Mouse (Mus musculus): ENCODE measurements around the gene Tbc1d13. TPM values are rescaled to one million over a fixed set of nuclear protein-coding genes. Genes with fewer than 3 reads are reported as not detected.

The Tbc1d13 gene
- 10 to 100 TPM; 71.7 to 74.4 TPM for total RNA-seq (2021)
- long read RNA-seq, experiment 1, partial matches to known transcripts: 0 of 2 reads
- long read RNA-seq, experiment 1, other reads (novel, unspliced or antisense): 2 of 2 reads
- long read RNA-seq, experiment 2, partial matches to known transcripts: 0 of 7 reads
- long read RNA-seq, experiment 2, other reads (novel, unspliced or antisense): 6 of 7 reads

GRCm38 (mm10) chr2:30133613-30134377 lies at the start of gene Tbc1d13:
Tbc1d13 (plus strand) TSS chr2:30133746.
- DNase-seq (ENCODE audit: low spot score in 2 of 2): peak; percentile 97 to 98

- no peak for DNase-seq (ENCODE audit: low spot score in 2 of 2)
These were observed 49.4 kb upstream of the Tbc1d13 start for GRCm38 (mm10) chr2:30084113-30084512.

GRCm38 (mm10) chr2:30084632-30085031 lies 48.9 kb upstream of the Tbc1d13 start:
- no peak for DNase-seq (ENCODE audit: low spot score in 2 of 2)

- no peak for DNase-seq (ENCODE audit: low spot score in 2 of 2)
These were observed 46.2 kb upstream of the Tbc1d13 start for GRCm38 (mm10) chr2:30087310-30087709.

- no peak for DNase-seq (ENCODE audit: low spot score in 2 of 2)
These were observed 42.0 kb upstream of the Tbc1d13 start for GRCm38 (mm10) chr2:30091521-30091920.

GRCm38 (mm10) chr2:30092280-30092918 lies 41.1 kb upstream of the Tbc1d13 start:
- DNase-seq (ENCODE audit: low spot score in 2 of 2): no peak

GRCm38 (mm10) chr2:30093471-30094207 lies 39.9 kb upstream of the Tbc1d13 start, which contains the start of gene Zdhhc12:
Zdhhc12 (minus strand) TSS chr2:30093648.
- DNase-seq (ENCODE audit: low spot score in 2 of 2): peak; percentile 91 to 94

- peak in 1 of 2 experiments; percentile 32 for DNase-seq (ENCODE audit: low spot score in 2 of 2)
These were observed 39.3 kb upstream of the Tbc1d13 start for GRCm38 (mm10) chr2:30094208-30094588.

GRCm38 (mm10) chr2:30095882-30096527 lies 37.5 kb upstream of the Tbc1d13 start:
- no peak for DNase-seq (ENCODE audit: low spot score in 2 of 2)

- no peak for DNase-seq (ENCODE audit: low spot score in 2 of 2)
These were observed 33.3 kb upstream of the Tbc1d13 start for GRCm38 (mm10) chr2:30100214-30100613.

GRCm38 (mm10) chr2:30106364-30106763 lies 27.2 kb upstream of the Tbc1d13 start:
- DNase-seq (ENCODE audit: low spot score in 2 of 2): no peak

GRCm38 (mm10) chr2:30107646-30108045 lies 25.9 kb upstream of the Tbc1d13 start:
- no peak for DNase-seq (ENCODE audit: low spot score in 2 of 2)

GRCm38 (mm10) chr2:30108260-30108659 lies 25.3 kb upstream of the Tbc1d13 start:
- no peak for DNase-seq (ENCODE audit: low spot score in 2 of 2)

GRCm38 (mm10) chr2:30111500-30111899 lies 22.0 kb upstream of the Tbc1d13 start:
- DNase-seq (ENCODE audit: low spot score in 2 of 2): no peak

- no peak for DNase-seq (ENCODE audit: low spot score in 2 of 2)
These were observed 21.0 kb upstream of the Tbc1d13 start for GRCm38 (mm10) chr2:30112564-30112963.

- peak; percentile 60 to 84 for DNase-seq (ENCODE audit: low spot score in 2 of 2)
These were observed 13.9 kb upstream of the Tbc1d13 start for GRCm38 (mm10) chr2:30119641-30120051.

- no peak for DNase-seq (ENCODE audit: low spot score in 2 of 2)
These were observed 13.3 kb upstream of the Tbc1d13 start for GRCm38 (mm10) chr2:30120269-30120668.

- peak in 1 of 2 experiments; percentile 39 for DNase-seq (ENCODE audit: low spot score in 2 of 2)
These were observed 10.8 kb upstream of the Tbc1d13 start for GRCm38 (mm10) chr2:30122766-30123165.

- DNase-seq (ENCODE audit: low spot score in 2 of 2): peak; percentile 40 to 44
These were observed 9.6 kb upstream of the Tbc1d13 start for GRCm38 (mm10) chr2:30123729-30124471.
